Mouse (Mus musculus) cerebellum, adult 11-12 months (tissue): ENCODE measurements around the gene Gse1.

ENCODE experiments used
- DNase-seq: peaks from one replicate; pipeline ENCODE4 v3.0.0; 2022

Gene Gse1

DNA sequence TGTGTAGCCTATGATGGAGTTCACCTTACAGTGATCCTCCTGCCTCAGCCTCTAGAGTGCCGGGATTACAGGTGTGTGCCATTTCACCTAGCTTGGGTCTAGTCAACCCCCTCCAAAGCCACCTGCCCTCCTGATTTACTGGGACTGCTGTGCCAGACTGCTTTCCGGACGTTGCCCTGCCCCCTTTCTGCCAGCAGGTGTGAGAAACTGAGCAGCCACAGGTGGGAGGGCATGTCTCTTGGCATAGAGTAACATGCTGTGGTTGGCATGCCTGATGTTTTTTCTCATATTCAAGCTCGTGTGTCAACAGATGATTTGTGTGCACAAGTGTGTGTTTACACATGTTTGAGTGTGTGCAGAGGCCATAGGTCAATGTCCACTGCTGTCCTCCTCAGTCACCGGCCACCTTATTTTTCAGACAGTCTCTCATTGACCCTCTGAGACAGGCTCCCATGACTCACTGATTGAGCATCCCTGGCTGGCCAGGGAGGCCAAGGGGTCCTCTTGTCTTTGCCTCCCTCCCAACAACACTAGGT, 15.7 kb downstream of the Gse1 start:
- no peak for DNase-seq

DNA sequence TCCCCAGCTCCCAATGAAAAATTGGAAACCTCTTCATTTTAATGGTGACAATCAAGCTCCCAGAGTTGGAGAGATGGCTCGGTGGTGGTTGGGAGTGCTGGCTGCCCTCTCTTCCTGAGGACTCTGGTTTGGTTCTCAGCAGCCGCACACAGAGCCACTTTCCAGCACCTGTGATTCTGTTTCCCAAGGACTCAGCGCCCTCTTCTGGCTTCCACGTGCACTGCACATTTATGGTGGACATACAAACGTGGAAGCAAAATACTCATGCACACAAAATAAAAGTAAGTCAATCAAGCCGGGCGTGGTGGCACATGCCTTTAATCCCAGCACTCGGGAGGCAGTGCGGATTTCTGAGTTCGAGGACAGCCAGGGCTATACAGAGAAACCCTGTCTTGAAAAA, 16.3 kb downstream of the Gse1 start:
- DNase-seq: no peak

- DNase-seq: no peak
Measured at GRCm38 (mm10) chr8:120247618-120248017, 19.4 kb downstream of the Gse1 start.

DNA sequence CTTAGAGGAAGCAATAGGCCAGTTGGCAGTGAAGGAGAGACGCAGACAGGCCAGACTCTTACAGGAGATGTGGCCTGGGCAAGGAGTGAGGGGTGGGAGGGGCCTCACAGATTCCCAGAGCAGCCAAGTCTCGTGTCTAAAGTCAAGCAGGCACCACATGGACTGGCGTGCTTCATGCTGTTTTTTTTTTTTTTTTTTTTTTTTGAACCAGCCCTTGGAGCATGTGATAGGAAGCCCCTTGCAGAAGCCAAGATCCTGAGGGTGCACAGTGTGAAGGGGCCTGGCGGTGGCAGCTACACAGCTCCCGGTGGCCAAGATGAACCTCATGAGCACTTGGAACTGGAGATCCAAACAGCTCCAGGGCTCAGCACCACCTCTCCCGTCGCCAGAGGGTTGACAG, 19.8 kb downstream of the Gse1 start:
- DNase-seq: no peak

- no peak for DNase-seq
Measured at GRCm38 (mm10) chr8:120248451-120248850, 20.2 kb downstream of the Gse1 start.

DNA sequence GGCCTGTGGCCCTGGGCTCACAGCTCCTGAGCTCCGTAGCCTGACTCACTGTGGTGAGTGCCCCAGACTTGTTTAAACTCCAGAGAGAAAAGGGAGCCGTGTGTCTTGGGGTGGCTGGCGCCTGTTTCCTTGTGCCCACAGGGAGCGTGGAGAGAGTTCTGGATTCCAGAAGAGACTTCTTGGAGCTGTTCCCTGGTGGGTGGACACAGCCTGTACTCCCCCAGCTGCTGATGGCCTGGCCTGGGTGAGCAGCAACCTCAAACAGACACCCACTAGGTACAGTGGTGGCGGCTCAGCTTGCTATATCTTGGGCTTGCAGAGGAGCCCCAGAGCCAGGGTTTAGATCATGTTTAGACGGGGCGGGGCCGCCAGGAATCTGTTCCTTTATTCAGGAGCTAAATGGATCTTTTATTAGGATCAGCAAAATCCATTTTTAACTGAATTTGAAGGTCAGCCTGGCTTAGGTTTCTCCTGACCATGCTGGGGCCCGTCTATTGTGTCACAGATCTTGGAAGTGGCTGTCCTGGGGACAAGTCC, 21.6 kb downstream of the Gse1 start:
- DNase-seq: no peak

- no peak for DNase-seq
Measured at GRCm38 (mm10) chr8:120250750-120251410, 22.6 kb downstream of the Gse1 start.

GRCm38 (mm10) chr8:120251411-120252035, 23.3 kb downstream of the Gse1 start:
- no peak for DNase-seq

GRCm38 (mm10) chr8:120253626-120254025, 25.4 kb downstream of the Gse1 start:
- DNase-seq: no peak

- DNase-seq: no peak
Measured at GRCm38 (mm10) chr8:120255406-120255987, 27.2 kb downstream of the Gse1 start.

DNA sequence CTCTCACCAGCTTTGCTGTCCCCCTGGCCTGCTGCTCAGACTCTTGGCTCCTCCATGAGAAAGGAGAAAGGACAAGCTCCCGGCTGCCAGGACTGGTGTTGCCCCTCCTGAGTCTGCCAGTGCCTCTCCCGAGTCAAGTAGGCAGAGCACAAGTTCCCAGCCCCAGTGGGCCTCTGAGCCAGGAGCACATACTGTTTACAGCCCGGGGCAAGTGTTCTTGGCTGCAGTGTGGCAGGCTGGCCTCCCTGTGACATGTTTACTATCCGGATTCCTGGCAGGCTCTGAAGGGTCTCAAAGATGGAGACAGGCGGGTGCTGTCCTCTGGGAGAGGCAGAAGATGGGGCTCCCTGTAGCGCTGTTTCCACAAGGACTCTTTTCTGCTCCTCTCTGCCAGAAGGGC, 28.7 kb downstream of the Gse1 start:
- DNase-seq: no peak

- DNase-seq: no peak
Measured at GRCm38 (mm10) chr8:120259206-120259605, 30.9 kb downstream of the Gse1 start.

DNA sequence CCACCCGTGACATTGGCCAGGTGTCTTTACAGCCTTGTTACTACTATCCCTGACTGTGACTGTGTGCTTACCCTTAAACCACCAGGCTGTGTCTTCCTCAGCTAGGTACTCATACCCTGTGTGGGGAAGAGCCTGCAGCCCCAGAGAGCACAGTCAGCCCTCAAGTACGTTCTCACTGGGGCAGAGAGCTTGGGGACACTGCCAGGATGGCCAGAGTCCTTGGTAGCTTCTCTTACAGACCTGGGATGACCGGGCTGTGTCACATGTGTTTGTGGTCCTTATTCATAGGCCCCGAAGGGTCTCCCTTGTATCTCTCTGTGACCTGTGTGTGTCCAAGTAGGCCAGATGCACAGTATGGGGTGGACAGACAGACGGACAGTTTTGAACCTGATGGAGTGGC, 32.4 kb downstream of the Gse1 start:
- DNase-seq: no peak

DNA sequence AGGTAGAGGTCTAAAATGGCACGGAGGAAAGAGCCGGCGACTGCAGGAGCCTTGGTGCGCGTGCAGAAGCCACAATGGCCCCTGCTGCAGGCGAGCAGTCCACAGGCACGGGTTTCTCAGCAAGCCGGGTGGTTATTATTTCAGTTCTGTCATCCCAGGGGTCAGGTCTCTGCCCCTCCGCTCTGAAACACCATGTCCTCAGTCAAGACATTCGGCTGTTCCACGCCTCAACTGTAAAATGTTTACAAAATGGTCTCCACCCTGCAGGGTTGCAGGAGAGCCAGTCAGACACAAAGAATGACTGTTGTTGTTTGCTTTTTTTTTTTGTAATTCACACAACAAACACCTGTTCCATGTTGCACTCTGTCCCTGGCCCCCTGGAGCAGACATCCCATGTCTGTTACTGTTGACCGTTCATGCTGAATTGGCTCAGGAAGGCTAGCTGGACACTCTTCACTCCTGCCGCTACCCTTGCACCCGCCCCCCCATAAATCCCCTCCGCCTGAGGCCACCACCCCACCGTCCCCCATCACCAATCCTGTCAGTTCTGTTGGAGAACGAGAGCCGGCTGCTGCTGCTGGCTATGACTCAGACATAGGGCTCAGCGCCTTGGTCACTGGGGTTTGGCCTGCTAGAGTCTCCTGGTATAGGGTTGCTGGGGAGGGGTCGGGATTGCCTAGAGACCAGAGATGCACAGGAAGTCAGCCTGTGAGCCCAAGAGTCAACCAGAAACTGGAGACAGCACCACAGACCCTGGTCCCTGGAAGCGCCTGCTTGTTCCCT, 33.3 kb downstream of the Gse1 start:
- DNase-seq: no peak

GRCm38 (mm10) chr8:120263879-120264278, 35.6 kb downstream of the Gse1 start:
- no peak for DNase-seq

- no peak for DNase-seq
Measured at GRCm38 (mm10) chr8:120264388-120264943, 36.2 kb downstream of the Gse1 start.

- peak; percentile 73 for DNase-seq
Measured at GRCm38 (mm10) chr8:120264944-120265453, 36.7 kb downstream of the Gse1 start.

GRCm38 (mm10) chr8:120265471-120265870, 37.2 kb downstream of the Gse1 start:
- peak; percentile 46 for DNase-seq

- DNase-seq: peak; percentile 45
Measured at GRCm38 (mm10) chr8:120268541-120268980, 40.3 kb downstream of the Gse1 start.

DNA sequence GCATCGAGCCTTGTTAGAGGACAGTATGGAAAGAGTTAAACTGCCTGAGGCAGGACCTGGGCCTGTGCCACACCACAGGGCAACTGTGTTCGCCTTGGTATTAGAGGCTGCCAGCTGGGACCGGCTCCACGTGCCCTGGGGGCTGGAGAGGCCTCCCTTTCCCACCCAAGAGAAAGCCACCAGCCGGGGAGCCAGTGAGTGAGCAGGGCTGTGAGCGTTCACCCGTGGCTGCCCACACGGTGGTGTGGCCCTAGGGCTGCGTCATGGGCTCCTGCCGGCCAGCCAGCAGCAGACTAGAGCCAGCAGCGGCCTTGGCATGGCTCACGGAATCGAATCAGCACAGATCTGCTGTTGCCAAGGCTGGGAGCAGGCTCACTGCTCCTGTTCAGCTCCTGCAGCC, 42.2 kb downstream of the Gse1 start:
- peak; percentile 70 for DNase-seq

GRCm38 (mm10) chr8:120273430-120273829, 45.2 kb downstream of the Gse1 start:
- no peak for DNase-seq
